Mouse (Mus musculus): ENCODE measurements around the gene Tra2b.

GRCm38 (mm10) chr16:22241376-22242238 is 24.2 kb downstream of the Tra2b start:
- TF ChIP-seq POLR2A (IDR thresholded peaks at IDR 0.05; ENCODE audit: insufficient read depth, low read depth, low read length) (no peak), CTCF (IDR thresholded peaks at IDR 0.05) (no peak)

Data from heart, adult 2 months (tissue).